Mouse (Mus musculus) heart, embryonic 14.5 days (tissue): ENCODE measurements at regions not wholly inside any gene's neighbourhood (a gene's known extent, or its start where the extent isn't known, plus 50 kb on each side); places are given as distances from the start of the nearest gene placed in this dataset.

Experiments used
- ATAC-seq: fragments of 200-750 bp; cut with Nextera tagmentation; 2 replicates; pipeline ENCODE4 v1.8.0; 2017; ENCODE audit warnings: low read depth, moderate TSS enrichment; ENCODE audit not compliant: insufficient number of reproducible peaks, insufficient read depth, low FRiP score
- H3K27ac ChIP-seq, 2 experiments: fragments of 200-500 bp in 1 of 2; fragments of 300-500 bp in 1 of 2; sonication (generic) in 1 of 2; replicated peaks in 1 of 2; 2 replicates each; pipeline ENCODE4 v1.5.1; 2012 to 2014; ENCODE audit warnings: low read depth in 2 of 2, low read length in 2 of 2, control low read depth in 1 of 2, mild to moderate bottlenecking in 1 of 2, mixed read lengths in 1 of 2; ENCODE audit not compliant: control insufficient read depth in 1 of 2, insufficient read depth in 1 of 2
- H3K27me3 ChIP-seq: fragments of 300-500 bp; sonication (generic); 2 replicates; pipeline ENCODE4 v1.6.1; 2014; ENCODE audit warnings: mild to moderate bottlenecking, low read length, control low read depth; ENCODE audit not compliant: control insufficient read depth, insufficient read depth
- H3K36me3 ChIP-seq: fragments of 300-500 bp; sonication (generic); 2 replicates; pipeline ENCODE4 v1.6.1; 2014; ENCODE audit warnings: mild to moderate bottlenecking, control low read depth, low read length, mixed read lengths; ENCODE audit not compliant: control insufficient read depth, insufficient read depth
- H3K4me1 ChIP-seq, 2 experiments: fragments of 200-500 bp in 1 of 2; fragments of 300-500 bp in 1 of 2; sonication (generic) in 1 of 2; 2 replicates each; pipeline ENCODE4 v1.6.1; 2012 to 2014; ENCODE audit warnings: low read length in 2 of 2, control low read depth in 1 of 2, mixed read lengths in 1 of 2; ENCODE audit not compliant: control insufficient read depth in 2 of 2, insufficient read depth in 2 of 2
- H3K4me2 ChIP-seq: fragments of 300-500 bp; sonication (generic); 2 replicates; pipeline ENCODE4 v1.6.1; 2014; ENCODE audit warnings: mild to moderate bottlenecking, low read length
- H3K4me3 ChIP-seq, 2 experiments: fragments of 200-500 bp in 1 of 2; fragments of 300-500 bp in 1 of 2; sonication (generic) in 1 of 2; 2 replicates each; pipeline ENCODE4 v1.5.1; 2012 to 2014; ENCODE audit warnings: low read length in 2 of 2, mild to moderate bottlenecking in 2 of 2, control low read depth in 1 of 2, low read depth in 1 of 2, moderate library complexity in 1 of 2; ENCODE audit not compliant: control insufficient read depth in 1 of 2, insufficient read depth in 1 of 2
- H3K9ac ChIP-seq: fragments of 300-500 bp; sonication (generic); 2 replicates; pipeline ENCODE4 v1.6.1; 2014; ENCODE audit warnings: mild to moderate bottlenecking, low read length
- H3K9me3 ChIP-seq: fragments of 300-500 bp; sonication (generic); 2 replicates; pipeline ENCODE4 v1.6.1; 2016; ENCODE audit warnings: low read length, control low read depth; ENCODE audit not compliant: control insufficient read depth
- WGBS: fragments of 180-500 bp; shearing (Covaris S2); extraction: QIAGEN DNeasy Blood & Tissue Kit; methylation state at CpG from one replicate; pipeline ENCODE4 v1.1.7; 2014; 5-methylcytosine and 5-hydroxymethylcytosine counted together

DNA sequence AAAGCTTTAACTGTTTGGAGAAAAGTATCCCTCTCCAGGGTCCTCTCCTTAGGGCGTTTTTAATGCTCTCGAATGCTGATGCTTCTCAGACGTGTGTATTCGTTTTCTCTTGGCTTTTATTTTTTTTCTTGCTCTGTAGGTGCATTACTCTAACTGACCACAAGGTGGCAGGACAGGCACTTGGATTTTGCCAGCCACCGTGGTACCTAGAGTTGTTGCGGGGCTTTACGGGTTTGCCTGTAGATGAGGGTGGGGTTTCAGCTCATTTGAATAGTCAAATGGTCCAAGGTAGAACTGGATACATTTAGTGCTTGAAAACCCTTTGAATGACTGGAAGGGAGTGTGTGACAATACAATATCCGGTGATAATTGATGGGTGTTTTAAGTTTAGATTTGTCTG, 283.2 kb upstream of the Cxcr4 start:
- Histone ChIP-seq H3K9ac (no peak overlapping the region), H3K4me1 (no peaks in the 10 kb centered on the region), H3K4me2 (no peak overlapping the region), H3K27me3 (no peaks in the 10 kb centered on the region), H3K4me3 (no peak overlapping the region), H3K27ac (no peak overlapping the region), H3K9me3 (no peaks in the 10 kb centered on the region), H3K36me3 (no peaks in the 10 kb centered on the region)
- 12% methylated on average over 8 of the region's 8 CpGs for WGBS
- ATAC-seq = no peak

DNA sequence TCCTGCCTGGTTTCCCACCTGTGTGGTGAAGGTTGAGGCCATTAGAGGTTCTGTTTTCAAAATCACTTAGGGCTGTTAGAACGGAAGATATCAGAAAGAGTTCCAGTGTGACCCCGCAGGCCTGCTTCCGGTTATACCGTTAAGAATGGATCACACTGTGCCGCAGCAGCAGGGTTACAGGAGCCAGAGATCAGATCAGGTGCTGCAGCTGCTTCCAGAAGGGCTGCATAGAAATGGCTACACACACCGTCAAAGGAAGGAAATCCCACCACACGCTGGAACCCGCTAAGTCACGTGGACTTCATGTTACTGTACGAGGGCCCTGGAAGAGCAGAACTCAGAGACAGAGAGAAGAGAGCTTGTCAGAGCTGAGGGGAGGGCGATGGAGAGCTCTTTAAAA, 282.1 kb upstream of the Cxcr4 start:
- Histone ChIP-seq H3K4me1 (no peaks in the 10 kb centered on the region), H3K9ac (no peak overlapping the region), H3K4me3 (no peak overlapping the region), H3K27me3 (no peaks in the 10 kb centered on the region), H3K36me3 (no peaks in the 10 kb centered on the region), H3K4me2 (no peak overlapping the region), H3K9me3 (no peaks in the 10 kb centered on the region), H3K27ac (no peak overlapping the region)
- ATAC-seq = no peak
- 82% methylated on average over 11 of the region's 11 CpGs for WGBS

DNA sequence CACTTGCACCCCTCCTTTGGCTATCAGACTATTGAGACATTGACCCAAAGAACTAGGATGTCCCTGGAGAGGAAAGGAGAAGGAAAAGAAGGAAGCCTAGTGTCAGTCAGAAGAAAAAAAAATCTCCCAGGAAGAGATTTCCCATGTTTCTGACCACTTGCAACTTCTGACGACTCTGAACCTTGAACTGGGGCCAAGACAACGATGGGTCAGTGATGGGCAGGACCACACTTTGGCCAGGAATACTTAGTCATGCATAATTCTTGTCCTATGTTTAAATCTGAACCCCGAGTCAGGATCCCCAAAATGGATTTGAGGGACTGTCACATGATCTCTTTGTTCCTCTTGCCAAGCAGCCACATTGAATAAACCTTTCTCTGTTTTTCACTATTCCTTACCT, 276.7 kb upstream of the Cxcr4 start:
- ATAC-seq = no peak
- H3K9me3 ChIP-seq = no peaks in the 10 kb centered on the region
- H3K9ac ChIP-seq = no peak overlapping the region
- 72% methylated on average over 3 of the region's 3 CpGs for WGBS
- H3K36me3 ChIP-seq = no peaks in the 10 kb centered on the region
- no peak overlapping the region for H3K4me3 ChIP-seq
- no peaks in the 10 kb centered on the region for H3K27me3 ChIP-seq
- H3K4me2 ChIP-seq = no peak overlapping the region
- H3K4me1 ChIP-seq = no peaks in the 10 kb centered on the region
- H3K27ac ChIP-seq = no peak overlapping the region

DNA sequence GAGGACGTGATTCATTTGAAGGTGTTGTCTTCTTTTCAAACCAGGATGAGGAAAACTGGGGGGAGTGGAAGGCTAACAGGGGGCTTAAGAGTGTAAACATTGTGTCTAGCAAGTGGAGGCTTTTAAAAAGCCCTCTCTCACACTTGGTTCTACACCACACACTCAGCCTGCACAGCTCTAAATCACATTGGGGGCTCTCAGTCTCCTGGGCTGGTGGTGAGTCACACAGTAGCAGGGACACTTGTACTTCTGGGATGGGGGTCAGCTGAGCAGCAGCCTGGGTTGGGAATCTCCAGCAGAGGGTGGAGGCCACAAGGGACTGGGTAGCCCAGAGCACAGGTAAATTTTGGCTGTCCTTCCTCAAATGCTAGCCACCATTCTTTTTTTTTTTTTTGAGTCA, 268.4 kb upstream of the Cxcr4 start:
- Histone ChIP-seq H3K27me3 (no peaks in the 10 kb centered on the region), H3K4me1 (no peaks in the 10 kb centered on the region), H3K4me3 (no peak overlapping the region), H3K4me2 (no peak overlapping the region), H3K36me3 (no peaks in the 10 kb centered on the region), H3K9me3 (no peaks in the 10 kb centered on the region), H3K9ac (no peak overlapping the region), H3K27ac (no peak overlapping the region)
- no peak for ATAC-seq
- 42% methylated on average over 1 of the region's 1 CpGs for WGBS

DNA sequence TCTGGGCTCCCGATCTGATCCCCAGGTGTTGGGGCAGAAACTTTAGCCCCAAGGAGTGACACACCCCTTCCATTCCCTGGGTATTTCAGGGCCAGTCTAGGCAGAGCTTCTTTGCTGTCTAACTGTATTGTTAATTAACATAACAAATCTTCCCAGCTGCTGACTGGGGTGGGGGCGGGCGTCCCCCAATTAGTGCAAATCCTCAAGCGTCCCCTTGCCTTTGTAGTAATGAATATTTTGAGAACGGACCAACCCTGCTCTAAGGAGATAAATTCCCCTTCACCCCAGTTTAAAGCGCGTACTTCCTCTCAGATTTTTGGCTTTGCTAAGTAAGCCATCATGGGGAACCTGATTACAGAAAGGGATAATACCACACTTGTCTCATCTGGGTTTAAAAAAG, 268.0 kb upstream of the Cxcr4 start:
- Histone ChIP-seq H3K36me3 (no peaks in the 10 kb centered on the region), H3K4me2 (no peak overlapping the region), H3K27ac (no peak overlapping the region), H3K9me3 (no peaks in the 10 kb centered on the region), H3K9ac (no peak overlapping the region), H3K27me3 (no peaks in the 10 kb centered on the region), H3K4me3 (no peak overlapping the region), H3K4me1 (no peaks in the 10 kb centered on the region)
- 36% methylated on average over 7 of the region's 7 CpGs for WGBS
- ATAC-seq = no peak

DNA sequence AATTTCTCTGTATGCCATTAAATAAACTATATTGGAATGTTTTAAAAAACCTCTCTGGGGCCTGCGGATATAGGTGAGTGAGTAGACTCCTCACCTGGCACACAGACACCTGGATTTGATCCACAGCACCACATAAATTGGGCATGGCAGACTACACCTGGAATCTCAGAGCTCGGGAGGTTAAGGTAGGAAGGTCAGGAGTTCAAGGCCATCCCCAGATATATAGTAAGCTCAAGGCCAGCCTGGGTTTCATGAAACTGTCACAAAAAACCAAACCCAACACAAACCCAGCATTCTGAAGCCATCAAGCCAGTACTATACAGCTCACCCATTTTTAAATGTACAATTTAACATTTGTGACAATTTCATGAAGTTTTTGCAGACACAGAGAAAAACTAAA, 266.6 kb upstream of the Cxcr4 start:
- no peaks in the 10 kb centered on the region for H3K27me3 ChIP-seq
- no peaks in the 10 kb centered on the region; a peak in 1 of 4 replicates for H3K4me1 ChIP-seq
- H3K9ac ChIP-seq = no peak overlapping the region
- no peaks in the 10 kb centered on the region for H3K36me3 ChIP-seq
- 67% methylated on average over 2 of the region's 2 CpGs for WGBS
- no peak overlapping the region for H3K4me3 ChIP-seq
- no peak for ATAC-seq
- H3K4me2 ChIP-seq = no peak overlapping the region
- no peaks in the 10 kb centered on the region for H3K9me3 ChIP-seq
- no peak overlapping the region for H3K27ac ChIP-seq

DNA sequence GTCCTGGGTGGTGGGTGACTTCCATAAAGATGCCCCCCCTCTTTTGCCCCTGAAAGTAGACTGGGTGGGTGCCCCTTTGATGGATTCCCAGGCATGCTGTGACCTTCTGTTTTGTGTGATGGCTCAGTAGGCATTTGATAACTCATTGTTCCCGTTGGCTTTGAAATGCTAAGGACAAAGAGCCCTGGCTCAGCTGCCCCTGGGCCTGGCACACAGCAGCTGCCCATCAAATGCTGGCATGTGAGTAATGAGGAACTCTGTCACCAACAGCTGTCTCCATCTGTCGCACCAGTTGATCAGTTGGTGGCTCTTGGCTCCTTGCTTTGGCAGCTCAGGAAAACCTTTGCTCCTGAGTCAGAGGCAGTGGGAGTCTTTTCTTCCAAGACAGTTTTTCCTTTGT, 264.8 kb upstream of the Cxcr4 start:
- Histone ChIP-seq H3K27ac (no peak overlapping the region), H3K4me1 (no peaks in the 10 kb centered on the region; a peak in 1 of 4 replicates), H3K4me2 (no peak overlapping the region), H3K9ac (no peak overlapping the region), H3K9me3 (no peaks in the 10 kb centered on the region), H3K4me3 (no peak overlapping the region), H3K36me3 (no peaks in the 10 kb centered on the region), H3K27me3 (no peaks in the 10 kb centered on the region)
- no peak for ATAC-seq
- WGBS = 53% methylated on average over 2 of the region's 2 CpGs

DNA sequence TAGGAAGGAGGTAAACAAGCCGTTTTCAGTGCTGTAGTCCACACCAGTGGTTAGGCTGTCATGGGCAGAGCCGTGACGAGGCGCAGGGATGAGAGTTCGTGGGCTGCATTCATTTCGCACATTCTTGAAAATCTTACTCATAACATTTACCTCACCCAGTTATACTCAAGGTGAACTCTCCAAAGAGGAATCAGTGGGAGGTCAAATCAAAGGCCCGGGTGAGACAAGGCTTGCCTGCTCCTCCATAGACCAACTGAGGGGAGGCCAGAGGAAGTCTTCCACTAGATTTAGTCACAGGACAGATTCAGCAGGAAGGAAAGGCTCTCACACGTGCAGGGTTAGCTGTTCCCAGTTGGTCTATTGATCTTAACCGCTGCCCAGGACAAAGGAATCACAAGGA, 262.6 kb upstream of the Cxcr4 start:
- ATAC-seq = no peak
- 55% methylated on average over 9 of the region's 9 CpGs for WGBS
- Histone ChIP-seq H3K36me3 (no peaks in the 10 kb centered on the region), H3K27ac (no peak overlapping the region), H3K4me3 (no peak overlapping the region), H3K9me3 (no peaks in the 10 kb centered on the region), H3K4me2 (no peak overlapping the region), H3K27me3 (no peaks in the 10 kb centered on the region), H3K9ac (no peak overlapping the region), H3K4me1 (no peaks in the 10 kb centered on the region; a peak in 1 of 4 replicates)
